Mouse (Mus musculus) CD8-positive naive resting alpha-beta T cell, adult 2 months (primary cell): ENCODE results near the gene Glra1.

Source experiments
- DNase-seq, 2 experiments: peaks; one replicate each; pipeline ENCODE4 v3.0.0; 2022; ENCODE audit warnings: low read depth in 2 of 2, low spot score in 2 of 2

Gene Glra1

DNA sequence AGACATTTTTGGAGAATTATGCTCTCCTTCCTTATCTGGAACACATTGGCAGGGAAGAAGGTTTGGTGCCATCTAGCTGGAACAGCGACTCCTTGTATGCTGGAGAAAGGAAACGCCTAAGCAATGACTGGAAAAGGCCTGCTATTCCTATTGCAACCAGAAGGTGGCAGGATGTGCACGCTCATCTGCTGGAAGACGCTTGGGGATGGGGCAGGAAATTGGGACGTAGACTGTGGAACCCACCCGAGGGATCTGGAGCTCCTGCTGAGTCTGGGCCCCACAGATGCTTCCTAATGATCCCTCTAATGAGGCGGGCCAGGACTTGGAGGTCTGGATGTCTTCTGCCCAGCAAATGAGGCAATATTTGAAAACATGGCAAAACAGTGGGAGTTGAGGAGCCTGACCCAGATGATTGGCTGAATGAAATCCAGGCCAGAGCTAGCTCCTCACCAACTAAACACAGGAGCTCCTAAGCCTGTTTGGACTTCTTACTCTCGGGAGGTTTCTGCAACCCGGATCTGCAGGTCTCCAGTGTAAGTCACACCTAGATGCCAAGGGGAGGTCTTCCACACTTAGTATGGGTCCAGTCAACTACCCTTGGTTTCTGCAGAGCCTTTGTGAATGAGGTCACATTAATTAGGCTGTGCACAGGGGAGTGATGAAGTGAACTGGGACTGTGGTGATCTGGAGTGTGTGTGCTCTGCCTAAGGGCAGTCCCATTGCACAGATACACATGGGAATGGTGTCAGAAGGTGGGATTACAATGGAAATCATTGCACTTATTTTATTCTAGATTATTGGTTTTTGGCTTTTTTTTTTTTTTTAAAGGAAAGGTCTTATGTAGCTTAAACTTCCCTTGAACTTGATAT is 89.0 kb downstream of the Glra1 start:
- peak; percentile 18 to 19 for DNase-seq

DNA sequence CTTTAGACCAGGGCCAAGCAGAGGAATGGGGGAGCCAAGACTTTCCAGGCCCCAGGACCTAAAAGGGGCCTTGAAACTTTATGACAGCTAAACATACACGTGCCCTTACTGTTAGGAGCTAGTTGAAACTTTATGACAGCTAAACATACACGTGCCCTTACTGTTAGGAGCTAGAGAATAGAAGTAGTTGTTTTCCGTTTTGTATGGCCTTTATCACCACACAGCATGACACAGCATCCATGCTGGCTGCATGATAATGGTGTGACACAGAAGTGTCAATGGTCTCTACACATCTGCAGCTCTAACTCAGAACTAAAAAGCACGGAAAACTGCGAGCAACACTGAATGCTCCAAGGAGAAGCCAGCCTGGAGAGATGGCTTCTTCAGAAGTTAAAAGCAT is 90.3 kb downstream of the Glra1 start:
- DNase-seq: no peak

DNA sequence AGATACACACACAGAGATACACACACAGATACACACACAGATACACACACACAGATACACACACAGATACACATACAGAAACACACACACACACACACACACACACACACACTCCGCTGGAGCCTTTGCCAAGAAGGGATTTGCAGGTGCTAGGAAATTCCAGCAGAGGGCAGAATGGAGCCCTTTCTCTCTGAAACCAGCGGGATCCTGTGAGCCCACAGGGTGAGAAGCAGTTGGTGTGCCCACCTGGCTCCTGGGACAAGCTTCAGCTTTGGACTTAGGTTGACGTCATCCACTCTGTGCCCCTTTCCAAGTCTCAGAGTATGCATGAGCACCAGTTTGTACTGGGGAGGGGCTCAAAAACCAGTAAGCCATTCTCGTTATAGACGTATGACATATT is 96.6 kb downstream of the Glra1 start:
- DNase-seq: no peak

DNA sequence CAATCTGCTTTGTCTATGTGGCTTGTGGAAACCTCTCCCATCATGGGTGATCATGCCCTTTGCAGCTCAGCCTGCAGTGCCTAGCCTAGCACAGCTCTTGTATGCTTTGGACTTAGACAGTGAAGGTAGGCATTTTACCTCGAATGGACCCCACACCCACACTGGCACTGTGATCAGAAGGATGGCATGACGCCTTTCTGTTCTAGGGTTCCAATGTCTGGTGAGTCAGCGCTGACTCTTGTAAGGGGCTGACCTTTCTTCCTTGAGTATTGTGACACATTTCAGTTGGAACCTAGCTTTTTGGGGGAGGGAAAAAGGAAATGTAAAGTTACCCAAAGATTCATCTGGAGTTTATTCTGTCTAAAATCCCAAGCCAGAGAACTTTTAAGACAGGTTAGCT is 102.5 kb downstream of the Glra1 start:
- DNase-seq: no peak

DNA sequence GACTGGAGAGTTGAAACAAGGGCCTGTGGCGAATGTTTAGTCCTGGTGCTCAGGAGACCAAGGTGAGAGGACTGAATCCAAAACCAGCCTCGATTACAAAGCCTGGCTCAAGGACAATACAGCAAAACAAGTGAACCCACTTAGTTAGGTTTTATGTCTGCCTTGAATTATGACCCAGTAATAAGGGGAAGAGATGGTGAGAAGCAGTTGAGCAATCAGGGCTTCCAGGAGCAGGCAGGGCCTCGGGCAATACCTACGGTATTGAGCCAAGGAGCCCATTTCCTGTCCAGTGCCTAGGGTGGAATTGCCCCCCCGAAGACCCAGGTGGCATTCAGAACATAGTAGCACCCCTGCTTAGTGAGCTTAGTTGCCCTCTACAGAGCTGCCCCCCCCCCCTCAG is 105.1 kb downstream of the Glra1 start:
- no peak for DNase-seq

DNA sequence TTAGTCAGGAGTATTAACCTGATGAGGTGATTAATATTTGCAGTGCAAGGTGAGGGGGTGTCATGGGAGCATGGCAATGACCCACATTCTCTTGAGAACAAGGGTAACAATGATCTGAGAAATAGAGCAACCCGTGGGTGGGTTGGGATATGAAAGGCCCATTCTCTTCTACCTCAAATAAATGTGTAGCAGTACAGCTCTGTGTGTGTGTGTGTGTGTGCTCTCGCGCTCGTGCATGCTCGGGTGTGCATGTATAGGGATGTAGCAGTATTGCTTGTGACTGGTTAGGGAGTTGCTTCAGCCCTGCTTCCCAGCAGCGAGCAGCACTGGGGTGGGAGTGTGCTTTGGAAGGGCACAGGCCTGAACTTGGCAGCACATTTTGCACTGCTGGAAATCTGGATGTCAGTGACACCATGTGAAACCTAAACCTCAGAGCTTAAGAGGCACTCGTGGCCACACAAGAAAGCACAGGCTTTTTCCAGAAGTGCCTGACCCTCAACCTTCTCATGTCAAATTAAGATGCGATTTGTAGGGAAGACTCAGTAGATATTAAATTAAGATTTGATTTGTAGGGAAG is 106.0 kb downstream of the Glra1 start:
- no peak for DNase-seq

DNA sequence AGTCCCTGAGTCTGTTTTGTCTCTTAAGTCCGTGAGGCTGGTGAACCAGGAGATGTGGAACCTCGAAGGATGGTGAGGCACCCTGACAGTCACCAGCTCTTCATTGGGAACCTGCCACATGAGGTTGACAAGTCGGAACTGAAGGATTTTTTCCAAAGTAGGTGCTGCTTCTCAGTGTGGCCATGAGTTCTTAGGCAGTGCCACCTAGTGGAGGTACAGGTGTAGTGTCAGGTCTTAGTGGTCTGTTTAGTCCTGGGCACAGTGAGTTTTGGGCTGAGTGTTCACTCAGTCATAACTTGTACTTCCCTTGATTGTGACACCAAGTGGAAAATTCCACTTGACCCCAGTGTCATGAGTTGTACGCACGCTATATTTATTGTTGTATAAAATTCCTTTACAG is 110.1 kb downstream of the Glra1 start:
- DNase-seq: peak; percentile 13 to 41

DNA sequence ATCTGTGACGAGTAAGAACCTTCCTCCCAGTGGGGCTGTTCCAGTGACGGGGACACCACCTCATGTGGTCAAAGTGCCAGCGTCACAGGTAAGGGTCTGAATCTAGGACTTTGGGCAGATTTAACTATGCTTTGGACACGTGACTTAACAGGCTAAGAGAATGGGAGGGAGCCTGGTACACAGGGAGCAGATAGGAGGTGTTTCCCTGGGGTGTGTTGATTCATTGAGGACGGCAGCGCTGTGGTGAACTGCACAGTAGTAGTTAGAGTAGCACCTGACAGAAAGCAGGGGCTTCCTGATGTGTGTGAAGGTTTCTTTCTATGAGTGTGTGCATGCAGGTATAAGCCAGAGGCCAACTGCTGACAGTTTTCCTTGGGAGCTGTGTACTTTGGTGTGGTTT is 111.8 kb downstream of the Glra1 start:
- DNase-seq: no peak

DNA sequence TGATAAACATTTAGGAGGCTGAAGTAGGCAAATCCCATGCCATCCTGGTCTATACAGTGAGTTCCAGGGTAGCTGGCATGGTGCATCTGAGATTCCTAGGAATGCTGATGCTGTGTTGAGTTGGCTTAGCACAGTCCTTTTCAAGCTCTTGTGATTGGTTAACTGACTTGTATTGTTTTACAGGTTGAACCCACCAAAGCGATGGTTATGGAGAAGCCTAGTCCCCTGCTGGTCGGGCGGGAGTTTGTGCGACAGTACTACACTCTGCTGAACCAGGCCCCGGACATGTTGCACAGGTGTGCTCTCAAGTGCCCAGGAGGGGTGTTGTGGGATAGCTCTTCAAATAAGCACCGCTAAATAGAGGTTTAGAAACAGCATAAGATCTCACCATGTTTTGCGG is 122.6 kb downstream of the Glra1 start:
- DNase-seq: no peak

DNA sequence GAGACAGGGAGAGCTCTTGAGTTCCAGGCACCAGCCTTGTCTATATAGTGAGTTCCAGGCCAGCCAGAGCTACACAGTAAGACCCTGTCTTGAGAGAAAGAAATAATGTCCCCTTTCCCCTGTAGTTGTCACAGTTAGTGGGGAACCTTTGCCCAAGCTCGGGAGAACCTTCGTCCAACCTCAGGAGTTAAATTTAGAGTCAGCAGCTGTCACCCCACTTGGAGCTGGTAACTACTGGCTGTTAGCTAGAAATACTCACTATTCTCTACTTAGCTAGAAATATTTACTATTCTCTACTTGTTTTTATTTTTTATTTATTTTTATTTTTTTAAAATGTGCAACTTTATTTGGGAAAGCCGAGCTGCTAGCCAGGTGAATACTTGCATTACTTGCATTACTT is 134.8 kb downstream of the Glra1 start:
- DNase-seq: no peak

DNA sequence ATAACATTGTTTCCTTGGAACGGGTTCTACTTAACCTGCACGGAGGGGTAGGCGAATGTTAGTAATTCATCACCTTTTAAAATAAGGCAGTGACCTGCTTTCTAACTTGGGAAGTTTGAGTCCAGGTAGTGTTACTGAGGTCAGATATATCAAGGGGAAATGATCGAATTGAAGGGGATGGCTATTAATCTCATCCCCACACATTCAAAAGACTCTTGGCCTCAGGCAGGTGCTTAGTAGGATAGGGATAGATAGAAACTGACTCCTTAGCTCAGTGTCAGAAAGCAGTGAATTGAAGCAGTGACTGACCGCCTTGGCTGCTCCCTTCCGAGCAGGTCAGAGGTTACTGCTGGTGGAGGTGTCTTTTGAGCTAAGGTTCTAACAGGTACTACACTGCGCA is 136.5 kb downstream of the Glra1 start:
- no peak for DNase-seq

DNA sequence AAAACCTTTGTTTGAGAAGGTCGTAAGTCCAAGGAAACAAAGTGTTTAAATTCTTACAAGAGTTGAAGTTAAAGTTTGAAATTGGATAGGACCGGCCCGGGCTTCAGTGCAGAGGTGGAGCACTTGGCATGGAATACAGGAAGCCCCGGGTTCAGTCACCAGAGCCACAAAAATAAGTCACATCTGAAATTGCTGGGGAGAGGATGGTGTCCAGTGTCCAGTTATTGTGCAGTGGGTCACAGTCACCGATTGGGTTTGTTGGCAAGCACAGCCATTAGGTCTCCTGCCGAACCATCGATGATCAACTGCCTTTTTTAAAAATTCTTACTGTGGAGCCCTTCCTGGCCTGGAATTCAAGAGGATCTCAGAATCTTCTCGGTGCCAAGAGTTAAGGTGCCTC is 137.2 kb downstream of the Glra1 start:
- no peak for DNase-seq

DNA sequence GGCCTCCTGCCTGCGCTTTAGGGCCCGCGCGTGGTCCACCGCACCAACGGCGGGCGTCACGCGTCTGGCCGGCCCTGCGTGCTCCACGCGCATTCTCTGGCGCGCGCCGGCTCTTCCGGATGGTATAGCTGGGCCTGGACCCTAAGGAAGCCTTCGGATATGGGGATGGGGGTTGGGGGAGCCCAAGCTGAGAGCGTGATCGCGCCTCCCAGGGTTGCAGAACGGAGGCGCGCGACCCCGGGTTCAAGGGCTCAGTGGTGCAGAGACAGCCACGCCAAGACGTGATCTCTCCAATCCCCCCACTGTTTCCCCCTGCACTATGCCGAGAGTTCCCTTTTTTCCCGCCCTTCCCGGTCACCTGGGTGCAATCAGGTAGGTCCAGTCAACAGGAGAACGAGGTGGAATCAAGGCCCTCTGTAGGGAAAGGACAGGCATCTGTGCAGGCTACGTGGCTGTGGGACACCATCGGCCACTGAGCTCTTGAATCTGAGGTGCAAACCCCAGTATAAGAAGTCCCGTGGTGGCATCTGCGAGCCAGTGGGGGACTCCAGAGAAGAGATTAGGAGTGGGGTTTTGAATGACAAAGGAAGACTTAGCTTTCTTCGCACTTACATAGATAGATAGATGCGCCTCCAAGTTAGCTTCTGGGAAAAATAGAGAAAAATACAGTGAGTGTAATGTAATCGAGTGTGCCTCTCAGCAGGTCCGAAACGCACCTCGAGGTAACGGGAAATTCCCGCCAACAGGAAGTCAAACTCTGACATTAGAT is 137.9 kb downstream of the Glra1 start:
- DNase-seq: peak; percentile 21 to 27

DNA sequence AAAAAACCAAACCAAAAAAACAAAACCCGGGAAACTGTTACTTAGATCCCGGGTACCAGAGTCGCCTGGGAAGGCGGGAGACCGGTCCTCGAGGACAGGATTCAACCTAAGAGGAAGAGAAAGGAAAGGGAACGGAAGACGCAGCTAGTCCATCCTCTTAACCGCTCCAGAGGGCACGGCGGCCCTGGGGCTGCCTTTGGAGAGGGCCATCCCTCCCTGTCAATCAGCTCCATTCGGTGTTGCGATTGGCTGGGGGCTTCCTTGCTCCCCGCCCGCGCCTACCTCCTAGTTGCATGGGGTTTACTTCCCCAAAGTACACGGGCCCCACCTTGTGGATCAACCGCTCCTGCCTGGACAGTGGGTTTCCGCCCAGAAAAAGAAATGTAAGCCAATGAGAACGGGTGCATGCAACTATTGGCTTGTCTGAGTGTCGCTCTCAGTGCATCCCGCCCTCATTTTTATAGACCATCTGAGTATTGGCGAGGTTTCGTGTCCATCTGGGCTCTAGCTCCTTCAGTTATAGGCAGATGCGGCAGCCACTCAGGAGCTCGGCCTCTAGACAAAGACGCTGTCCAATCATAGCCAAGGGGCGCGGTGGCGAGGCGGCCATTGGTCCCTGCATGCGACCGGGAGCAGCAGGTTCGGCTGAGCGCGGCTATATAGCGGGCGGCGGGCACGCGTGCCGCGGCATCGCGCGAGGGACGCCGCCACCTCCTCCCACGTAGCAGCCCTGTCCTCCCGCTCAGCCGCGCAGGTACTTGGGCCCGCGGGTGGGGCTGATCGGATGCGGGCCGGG is 138.8 kb downstream of the Glra1 start, which contains the start of gene G3bp1:
Gene G3bp1, plus strand, starts transcription at position 638 of the 796 bp plus-strand sequence.
- peak; percentile 98 for DNase-seq

DNA sequence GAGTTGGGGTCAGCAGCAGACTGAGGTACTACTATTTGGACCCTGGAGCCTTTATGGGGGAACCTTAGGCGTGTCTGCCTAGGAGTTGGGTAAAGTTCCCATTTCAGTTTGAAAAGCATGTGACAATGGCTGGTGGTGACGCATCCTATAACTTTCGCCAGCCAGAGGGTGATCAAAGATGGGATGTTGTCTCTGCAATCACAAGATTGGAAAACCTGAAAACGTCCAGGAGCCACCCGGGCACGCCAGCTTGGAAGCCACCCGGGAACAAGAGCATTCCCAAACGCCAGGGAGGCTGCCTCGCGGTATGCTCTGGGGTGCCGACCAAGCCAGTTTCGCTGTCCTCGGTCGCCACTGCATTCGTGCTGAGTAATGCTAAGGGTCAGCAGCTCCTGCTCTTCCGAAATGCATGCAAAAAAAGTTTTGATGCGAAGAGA is 139.4 kb downstream of the Glra1 start:
- DNase-seq: peak in 1 of 2 experiments; percentile 7

DNA sequence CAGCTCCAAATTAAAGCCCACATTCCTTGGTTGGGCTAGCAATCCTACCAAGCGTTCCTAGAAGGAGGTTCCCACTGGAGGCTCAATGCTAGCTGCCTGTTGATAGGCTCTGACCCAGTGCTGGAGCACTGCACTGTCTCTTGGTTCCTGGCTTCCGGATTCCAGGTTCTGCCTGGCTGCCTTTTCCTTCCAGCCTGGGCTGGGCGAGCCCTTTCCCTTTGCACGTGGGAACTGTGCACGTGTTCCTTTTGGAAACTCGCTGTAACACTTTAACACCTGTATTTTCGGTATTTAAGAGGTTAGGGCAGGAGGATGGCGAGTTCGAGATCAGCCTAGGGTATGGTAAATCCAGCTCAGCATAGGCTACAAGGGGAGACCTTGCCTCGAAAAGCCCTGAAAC is 140.0 kb downstream of the Glra1 start:
- no peak for DNase-seq

DNA sequence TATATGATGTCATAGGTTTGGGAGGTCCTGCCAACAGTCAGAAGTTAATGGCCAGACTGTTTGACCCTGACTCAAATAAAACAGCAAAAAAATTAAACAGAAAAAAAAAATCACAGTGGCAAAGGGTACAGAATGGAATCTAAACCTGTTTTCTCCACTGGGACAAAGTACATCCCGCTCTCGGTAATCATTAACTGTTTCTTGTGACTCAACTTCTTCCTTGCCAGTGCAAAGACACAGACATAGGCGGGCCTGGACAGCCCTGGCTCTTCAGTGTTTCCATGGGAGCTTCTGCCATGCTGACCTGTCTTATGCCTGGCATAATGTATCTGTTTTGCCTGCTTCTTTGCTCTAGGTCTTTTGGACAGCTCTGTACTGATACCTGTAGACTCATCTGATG is 142.8 kb downstream of the Glra1 start:
- DNase-seq: no peak

DNA sequence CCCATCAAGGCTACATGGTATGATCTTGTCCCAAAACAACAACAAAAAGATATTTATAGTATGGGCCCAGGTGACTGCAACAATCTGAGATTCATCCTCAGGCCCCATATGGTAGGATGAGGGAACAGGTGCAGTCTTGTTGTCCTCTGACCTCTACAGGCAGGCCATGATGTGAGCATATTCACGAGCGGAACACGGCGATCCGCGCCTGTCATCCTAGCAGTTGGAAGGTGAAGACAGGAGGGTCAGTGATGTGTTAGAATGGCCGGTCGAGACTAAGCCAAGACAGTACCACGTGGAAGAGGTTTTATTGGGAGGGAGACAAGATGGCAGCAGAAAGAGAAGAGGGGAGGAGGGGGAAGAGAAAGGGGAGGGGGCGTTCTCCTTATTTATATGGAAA is 143.3 kb downstream of the Glra1 start:
- DNase-seq: no peak
